Mouse (Mus musculus): Measurements from ENCODE around the gene Fbxl18. TPM values are rescaled to one million over a fixed set of nuclear protein-coding genes. Genes with fewer than 3 reads are reported as not detected.

The Fbxl18 gene
- polyA plus RNA-seq, 1 experiment, result 9.5 TPM

DNA sequence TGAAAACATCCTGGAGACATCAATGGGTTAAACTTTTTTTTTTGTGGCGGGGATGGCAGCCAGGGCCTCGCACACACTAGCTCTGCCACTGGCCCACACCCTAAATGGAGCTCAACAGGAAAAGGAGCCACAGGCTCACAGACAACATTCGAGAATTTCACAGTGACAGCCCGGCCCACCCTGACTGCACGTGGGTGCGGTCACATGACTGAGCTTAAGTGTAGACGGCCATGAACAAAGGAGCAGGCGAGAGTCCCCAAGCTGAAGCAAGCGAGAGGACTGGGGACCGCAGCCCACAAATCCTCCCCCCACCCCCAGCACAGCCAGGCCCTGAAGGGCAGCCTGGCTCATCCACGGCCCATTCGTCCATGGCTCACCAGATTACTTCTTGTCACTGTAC is 23.5 kb downstream of the Fbxl18 start:
- H3K79me2 ChIP-seq (ENCODE audit: control insufficient read depth, insufficient read depth), result no peaks in the 10 kb centered on the region
- peaks cover 27% of the 10 kb centered on the region for H3K36me3 ChIP-seq (ENCODE audit: control insufficient read depth, insufficient read depth)
- no peak overlapping the region for H3ac ChIP-seq (ENCODE audit: control insufficient read depth, insufficient read length, low read depth)
- no peak overlapping the region for H3K4me3 ChIP-seq (ENCODE audit: insufficient read depth, poor library complexity, severe bottlenecking)
- peaks cover 2% of the 10 kb centered on the region for H3K79me3 ChIP-seq (ENCODE audit: low read depth)
- TF ChIP-seq CEBPB (IDR thresholded peaks at IDR 0.05; ENCODE audit: low read depth), result no peak
- TF ChIP-seq CTCF (IDR thresholded peaks at IDR 0.05; ENCODE audit: control insufficient read depth, insufficient read depth, insufficient read length), result no peak
- no peak for TF ChIP-seq FOSL1 (IDR thresholded peaks at IDR 0.05; ENCODE audit: insufficient read depth, low read length, poor library complexity, severe bottlenecking)
- TF ChIP-seq MAX (IDR thresholded peaks at IDR 0.05), result no peak
- no peak for TF ChIP-seq USF1 (IDR thresholded peaks at IDR 0.05; ENCODE audit: low read depth)
- no peak for TF ChIP-seq MYOG (IDR thresholded peaks at IDR 0.05; ENCODE audit: control insufficient read depth, extremely low read depth, insufficient read length)
- no peak for TF ChIP-seq MYOD1 (IDR thresholded peaks at IDR 0.05; ENCODE audit: control insufficient read depth, insufficient read length, low read depth)
- H3K27me3 ChIP-seq (ENCODE audit: control insufficient read depth, insufficient read depth, insufficient read length), result no peaks in the 10 kb centered on the region

- Histone ChIP-seq H3K27me3 (ENCODE audit: control insufficient read depth, insufficient read depth, insufficient read length) (no peaks in the 10 kb centered on the region), H3K4me3 (ENCODE audit: insufficient read depth, poor library complexity, severe bottlenecking) (no peak overlapping the region), H3ac (ENCODE audit: control insufficient read depth, insufficient read length, low read depth) (no peak overlapping the region), H3K79me2 (ENCODE audit: control insufficient read depth, insufficient read depth) (no peaks in the 10 kb centered on the region), H3K79me3 (ENCODE audit: low read depth) (peaks cover 2% of the 10 kb centered on the region), H3K36me3 (ENCODE audit: control insufficient read depth, insufficient read depth) (peaks cover 9% of the 10 kb centered on the region)
- TF ChIP-seq MYOD1 (IDR thresholded peaks at IDR 0.05; ENCODE audit: control insufficient read depth, insufficient read length, low read depth) (no peak), FOSL1 (IDR thresholded peaks at IDR 0.05; ENCODE audit: insufficient read depth, low read length, poor library complexity, severe bottlenecking) (no peak), CTCF (IDR thresholded peaks at IDR 0.05; ENCODE audit: control insufficient read depth, insufficient read depth, insufficient read length) (no peak), MAX (IDR thresholded peaks at IDR 0.05) (no peak), CEBPB (IDR thresholded peaks at IDR 0.05; ENCODE audit: low read depth) (no peak), USF1 (IDR thresholded peaks at IDR 0.05; ENCODE audit: low read depth) (no peak), MYOG (IDR thresholded peaks at IDR 0.05; ENCODE audit: control insufficient read depth, extremely low read depth, insufficient read length) (no peak)
Observed at GRCm38 (mm10) chr5:142869463-142869862, 25.8 kb downstream of the Fbxl18 start.

- H3K36me3 ChIP-seq (ENCODE audit: control insufficient read depth, insufficient read depth), result no peaks in the 10 kb centered on the region
- H3K79me2 ChIP-seq (ENCODE audit: control insufficient read depth, insufficient read depth), result no peaks in the 10 kb centered on the region
- no peaks in the 10 kb centered on the region for H3K27me3 ChIP-seq (ENCODE audit: control insufficient read depth, insufficient read depth, insufficient read length)
- TF ChIP-seq CEBPB (IDR thresholded peaks at IDR 0.05; ENCODE audit: low read depth) (no peak), MYOD1 (IDR thresholded peaks at IDR 0.05; ENCODE audit: control insufficient read depth, insufficient read length, low read depth) (no peak), MYOG (IDR thresholded peaks at IDR 0.05; ENCODE audit: control insufficient read depth, extremely low read depth, insufficient read length) (no peak), MAX (IDR thresholded peaks at IDR 0.05) (no peak), CTCF (IDR thresholded peaks at IDR 0.05; ENCODE audit: control insufficient read depth, insufficient read depth, insufficient read length) (no peak), USF1 (IDR thresholded peaks at IDR 0.05; ENCODE audit: low read depth) (no peak), FOSL1 (IDR thresholded peaks at IDR 0.05; ENCODE audit: insufficient read depth, low read length, poor library complexity, severe bottlenecking) (no peak)
- no peaks in the 10 kb centered on the region for H3K79me3 ChIP-seq (ENCODE audit: low read depth)
- H3ac ChIP-seq (ENCODE audit: control insufficient read depth, insufficient read length, low read depth), result no peak overlapping the region
- H3K4me3 ChIP-seq (ENCODE audit: insufficient read depth, poor library complexity, severe bottlenecking), result no peak overlapping the region
Observed at GRCm38 (mm10) chr5:142857763-142858229, 37.4 kb downstream of the Fbxl18 start.

DNA sequence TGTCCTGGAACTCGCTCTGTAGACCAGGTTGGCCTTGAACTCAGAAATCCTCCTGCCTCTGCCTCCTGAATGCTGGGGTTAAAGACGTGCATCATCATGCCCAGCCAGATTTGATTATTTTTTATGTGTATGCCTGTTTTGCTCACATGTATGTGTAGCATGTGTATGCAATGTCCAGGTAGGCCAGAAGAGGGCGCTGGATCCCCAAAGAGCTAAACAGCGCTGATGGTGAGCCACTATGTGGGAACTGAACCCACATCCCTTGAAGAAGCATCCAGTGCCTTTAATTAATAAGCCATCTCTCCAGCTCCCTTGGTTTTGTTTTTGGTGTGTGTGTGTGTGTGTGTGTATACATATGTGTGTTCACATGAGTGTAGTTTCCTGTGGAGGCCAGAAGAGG is 38.8 kb downstream of the Fbxl18 start:
- Histone ChIP-seq H3K79me2 (ENCODE audit: control insufficient read depth, insufficient read depth) (no peaks in the 10 kb centered on the region), H3K27me3 (ENCODE audit: control insufficient read depth, insufficient read depth, insufficient read length) (no peaks in the 10 kb centered on the region), H3K4me3 (ENCODE audit: insufficient read depth, poor library complexity, severe bottlenecking) (no peak overlapping the region), H3K36me3 (ENCODE audit: control insufficient read depth, insufficient read depth) (no peaks in the 10 kb centered on the region), H3ac (ENCODE audit: control insufficient read depth, insufficient read length, low read depth) (no peak overlapping the region), H3K79me3 (ENCODE audit: low read depth) (no peaks in the 10 kb centered on the region)
- TF ChIP-seq FOSL1 (IDR thresholded peaks at IDR 0.05; ENCODE audit: insufficient read depth, low read length, poor library complexity, severe bottlenecking) (no peak), USF1 (IDR thresholded peaks at IDR 0.05; ENCODE audit: low read depth) (no peak), MYOG (IDR thresholded peaks at IDR 0.05; ENCODE audit: control insufficient read depth, extremely low read depth, insufficient read length) (no peak), MAX (IDR thresholded peaks at IDR 0.05) (no peak), MYOD1 (IDR thresholded peaks at IDR 0.05; ENCODE audit: control insufficient read depth, insufficient read length, low read depth) (no peak), CTCF (IDR thresholded peaks at IDR 0.05; ENCODE audit: control insufficient read depth, insufficient read depth, insufficient read length) (no peak), CEBPB (IDR thresholded peaks at IDR 0.05; ENCODE audit: low read depth) (no peak)

- H3K4me3 ChIP-seq (ENCODE audit: insufficient read depth, poor library complexity, severe bottlenecking), result no peak overlapping the region
- H3K79me2 ChIP-seq (ENCODE audit: control insufficient read depth, insufficient read depth), result no peaks in the 10 kb centered on the region
- no peaks in the 10 kb centered on the region for H3K79me3 ChIP-seq (ENCODE audit: low read depth)
- H3K36me3 ChIP-seq (ENCODE audit: control insufficient read depth, insufficient read depth), result no peaks in the 10 kb centered on the region
- no peak for TF ChIP-seq CTCF (IDR thresholded peaks at IDR 0.05; ENCODE audit: control insufficient read depth, insufficient read depth, insufficient read length)
- TF ChIP-seq FOSL1 (IDR thresholded peaks at IDR 0.05; ENCODE audit: insufficient read depth, low read length, poor library complexity, severe bottlenecking), result no peak
- TF ChIP-seq MYOD1 (IDR thresholded peaks at IDR 0.05; ENCODE audit: control insufficient read depth, insufficient read length, low read depth), result no peak
- no peak for TF ChIP-seq CEBPB (IDR thresholded peaks at IDR 0.05; ENCODE audit: low read depth)
- H3ac ChIP-seq (ENCODE audit: control insufficient read depth, insufficient read length, low read depth), result no peak overlapping the region
- H3K27me3 ChIP-seq (ENCODE audit: control insufficient read depth, insufficient read depth, insufficient read length), result no peaks in the 10 kb centered on the region
Observed at GRCm38 (mm10) chr5:142854877-142855276, 40.3 kb downstream of the Fbxl18 start.

DNA sequence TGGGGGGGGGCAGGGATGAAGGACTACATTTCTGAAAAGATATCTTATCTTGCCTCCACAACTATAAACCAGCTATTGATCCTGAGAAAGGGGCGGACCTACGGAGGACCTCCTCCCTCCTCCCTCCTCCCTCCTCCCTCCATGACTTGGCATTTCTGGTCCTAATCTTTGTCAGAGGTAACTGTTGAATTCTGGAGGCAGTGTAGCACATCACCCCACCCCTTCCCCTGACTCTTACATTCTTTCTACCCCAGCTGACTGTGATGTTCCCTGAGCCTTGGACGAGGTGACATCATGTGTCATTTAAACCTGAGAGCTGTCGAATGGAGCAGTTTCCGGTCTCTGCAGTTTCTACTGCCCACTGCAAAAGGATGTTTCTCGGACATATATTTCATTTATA is 41.6 kb downstream of the Fbxl18 start:
- Histone ChIP-seq H3ac (ENCODE audit: control insufficient read depth, insufficient read length, low read depth) (no peak overlapping the region), H3K36me3 (ENCODE audit: control insufficient read depth, insufficient read depth) (no peaks in the 10 kb centered on the region), H3K79me3 (ENCODE audit: low read depth) (no peaks in the 10 kb centered on the region), H3K27me3 (ENCODE audit: control insufficient read depth, insufficient read depth, insufficient read length) (no peaks in the 10 kb centered on the region), H3K4me3 (ENCODE audit: insufficient read depth, poor library complexity, severe bottlenecking) (no peak overlapping the region), H3K79me2 (ENCODE audit: control insufficient read depth, insufficient read depth) (no peaks in the 10 kb centered on the region)
- TF ChIP-seq CEBPB (IDR thresholded peaks at IDR 0.05; ENCODE audit: low read depth), result no peak
- no peak for TF ChIP-seq MYOD1 (IDR thresholded peaks at IDR 0.05; ENCODE audit: control insufficient read depth, insufficient read length, low read depth)
- TF ChIP-seq USF1 (IDR thresholded peaks at IDR 0.05; ENCODE audit: low read depth), result no peak
- TF ChIP-seq FOSL1 (IDR thresholded peaks at IDR 0.05; ENCODE audit: insufficient read depth, low read length, poor library complexity, severe bottlenecking), result no peak
- no peak for TF ChIP-seq CTCF (IDR thresholded peaks at IDR 0.05; ENCODE audit: control insufficient read depth, insufficient read depth, insufficient read length)

All from C2C12 (cell line).